Mouse (Mus musculus) brain, adult 2 months (tissue): ENCODE measurements at regions not wholly inside any gene's neighbourhood (a gene's known extent, or its start where the extent isn't known, plus 50 kb on each side); places are given as distances from the start of the nearest gene placed in this dataset.

Experiments
- DNase-seq: peaks from one replicate; pipeline ENCODE4 v3.0.0; 2011; ENCODE audit warnings: low read depth, low spot score

GRCm38 (mm10) chr3:60412206-60412605 lies 60.4 kb upstream of the Mbnl1 start:
- no peak for DNase-seq

DNA sequence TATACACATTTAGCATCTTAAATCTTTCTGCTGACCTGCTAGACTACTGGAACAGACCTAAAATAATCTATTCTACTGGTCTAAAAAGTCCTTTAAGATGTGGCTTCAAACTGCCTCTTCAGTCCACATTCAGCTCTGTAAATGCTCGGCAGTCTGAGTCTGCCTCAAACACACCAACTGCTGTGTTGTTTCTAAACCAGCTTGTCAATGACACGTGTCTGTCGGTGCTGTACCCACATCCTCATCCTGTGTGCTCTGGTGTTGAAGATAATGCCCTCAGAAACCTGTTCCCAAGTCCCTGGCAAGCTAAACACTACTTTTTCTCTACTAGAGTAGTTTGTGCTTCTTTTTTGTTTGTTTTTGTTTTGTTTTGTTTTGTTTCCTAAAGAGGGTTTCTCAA lies 58.9 kb upstream of the Mbnl1 start:
- DNase-seq, result no peak

DNA sequence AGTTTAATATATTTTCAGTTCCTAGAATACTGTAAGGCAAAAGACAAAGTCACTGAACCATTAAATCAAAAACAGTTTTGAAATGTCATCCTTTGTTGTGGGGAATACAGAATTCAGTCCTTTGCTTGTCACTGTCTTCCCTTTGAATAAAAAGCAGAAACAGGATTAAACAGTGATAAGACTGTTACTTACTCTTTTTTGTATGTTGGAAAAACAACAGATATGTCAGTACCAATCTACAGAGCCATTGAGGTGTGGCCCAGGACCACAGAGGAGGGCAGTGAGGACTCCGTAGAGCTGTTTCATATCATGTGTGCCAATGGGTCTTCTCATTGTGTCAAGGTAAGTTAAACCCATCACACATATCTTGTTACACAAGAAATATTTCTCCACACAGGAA lies 55.6 kb upstream of the Mbnl1 start:
- DNase-seq, result no peak

DNA sequence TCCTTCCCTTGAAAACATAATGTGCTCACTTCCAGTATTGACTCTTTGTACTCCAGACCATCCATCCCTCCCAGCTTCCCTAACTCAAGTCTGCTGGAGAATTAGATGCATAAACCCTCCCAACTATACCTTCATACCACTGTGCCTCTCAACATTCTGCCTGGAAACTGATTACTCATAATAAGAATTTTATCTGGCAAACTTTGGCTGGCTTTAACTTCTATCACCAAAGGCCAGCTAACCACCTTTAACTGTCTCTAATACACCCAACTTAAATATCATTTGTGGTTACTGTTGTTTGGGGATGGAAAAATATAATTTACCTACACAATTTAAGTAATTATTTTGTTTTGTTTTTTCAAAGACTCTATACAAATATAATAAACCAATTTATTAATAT lies 54.0 kb upstream of the Mbnl1 start:
- no peak for DNase-seq

DNA sequence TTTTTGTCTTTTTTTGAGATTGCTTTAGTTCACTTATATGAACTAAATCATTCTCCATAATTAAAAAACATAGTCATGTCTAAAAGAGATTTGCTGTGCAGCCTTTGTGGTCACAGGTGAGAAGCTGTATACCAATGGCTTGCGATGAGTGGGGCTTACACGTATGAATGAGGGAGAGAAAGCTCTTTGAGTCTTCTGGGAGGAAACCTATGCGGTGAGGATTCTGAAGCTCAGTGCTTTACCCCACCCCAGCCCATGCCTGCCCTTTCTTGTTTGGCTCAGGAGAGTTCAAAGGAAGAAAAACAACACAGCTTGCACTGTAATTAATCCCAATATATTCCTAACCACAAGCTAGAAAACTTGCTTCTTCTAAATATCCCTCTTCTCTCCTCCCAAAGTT lies 53.4 kb upstream of the Mbnl1 start:
- DNase-seq, result no peak
